Mouse (Mus musculus) WW6 (cell line): ENCODE data around the gene Fam129b.
"Not testable (repeated sequence)": the region's sequence is repeated elsewhere in the genome, so short reads cannot be mapped to it uniquely, and the experiment has no call there.

Source experiments
- DNase-seq: peaks from one replicate; pipeline ENCODE4 v3.0.0-alpha.2; 2013; ENCODE audit warnings: low read depth, low spot score

Gene Fam129b

GRCm38 (mm10) chr2:32875675-32876489 lies at the start of gene Fam129b:
Gene Fam129b (plus strand): TSS chr2:32876114.
- DNase-seq, result no peak

GRCm38 (mm10) chr2:32828979-32829676 lies 46.8 kb upstream of the Fam129b start:
- no peak for DNase-seq

GRCm38 (mm10) chr2:32834496-32834895 lies 41.4 kb upstream of the Fam129b start:
- DNase-seq, result no peak

GRCm38 (mm10) chr2:32835588-32835987 lies 40.3 kb upstream of the Fam129b start:
- DNase-seq, result no peak

- no peak for DNase-seq
Observed at GRCm38 (mm10) chr2:32838147-32838884, 37.6 kb upstream of the Fam129b start.

- no peak for DNase-seq
Observed at GRCm38 (mm10) chr2:32839261-32839660, 36.7 kb upstream of the Fam129b start.

- DNase-seq, result no peak
Observed at GRCm38 (mm10) chr2:32841099-32841498, 34.8 kb upstream of the Fam129b start.

GRCm38 (mm10) chr2:32842558-32842957 lies 33.4 kb upstream of the Fam129b start:
- no peak for DNase-seq

GRCm38 (mm10) chr2:32845572-32846100 lies 30.3 kb upstream of the Fam129b start:
- no peak for DNase-seq

GRCm38 (mm10) chr2:32846101-32846804 lies 29.7 kb upstream of the Fam129b start:
- no peak for DNase-seq

- peak; percentile 65 for DNase-seq
Observed at GRCm38 (mm10) chr2:32846805-32847467, 29.0 kb upstream of the Fam129b start, which contains the start of gene Stxbp1. Gene Stxbp1 (minus strand): TSS chr2:32847245.

GRCm38 (mm10) chr2:32847468-32847821 lies 28.5 kb upstream of the Fam129b start:
- no peak for DNase-seq

GRCm38 (mm10) chr2:32852156-32852555 lies 23.8 kb upstream of the Fam129b start:
- DNase-seq, result peak; percentile 79

- DNase-seq, result not testable (repeated sequence)
Observed at GRCm38 (mm10) chr2:32853716-32854115, 22.2 kb upstream of the Fam129b start.

- peak; percentile 70 for DNase-seq
Observed at GRCm38 (mm10) chr2:32854206-32854605, 21.7 kb upstream of the Fam129b start.

GRCm38 (mm10) chr2:32855046-32855785 lies 20.7 kb upstream of the Fam129b start:
- DNase-seq, result no peak

- DNase-seq, result no peak
Observed at GRCm38 (mm10) chr2:32855790-32856465, 20.0 kb upstream of the Fam129b start.

- DNase-seq, result no peak
Observed at GRCm38 (mm10) chr2:32857584-32857983, 18.3 kb upstream of the Fam129b start.

- DNase-seq, result no peak
Observed at GRCm38 (mm10) chr2:32859010-32859621, 16.8 kb upstream of the Fam129b start.
